Mouse (Mus musculus) MEL (cell line): Measurements from ENCODE around the gene Insm2. TPM values are rescaled to one million over a fixed set of nuclear protein-coding genes. Genes with fewer than 3 reads are reported as not detected.

Experiments
- DNase-seq: peaks from one replicate; pipeline ENCODE4 v3.0.0; 2011; ENCODE audit warnings: low read depth, low spot score
- H3K27ac ChIP-seq: 2 replicates; pipeline ENCODE4 v1.5.1; 2012; ENCODE audit warnings: low read depth, mild to moderate bottlenecking, control low read depth, low read length, moderate library complexity; ENCODE audit not compliant: control insufficient read depth
- H3K27me3 ChIP-seq, 2 experiments: fragments of 150-350 bp in 1 of 2; sonication (generic) in 1 of 2; 2 replicates each; pipeline ENCODE4 v1.6.1; 2012; ENCODE audit warnings: low read length in 2 of 2, mild to moderate bottlenecking in 2 of 2, improper control_type of control experiment in 1 of 2, moderate library complexity in 1 of 2; ENCODE audit not compliant: insufficient read depth in 2 of 2, control insufficient read depth in 1 of 2
- H3K36me3 ChIP-seq, 2 experiments: 2 replicates each; pipeline ENCODE4 v1.6.1; 2012 to 2014; ENCODE audit warnings: low read length in 2 of 2, improper control_type of control experiment in 1 of 2, inconsistent platforms in 1 of 2, mild to moderate bottlenecking in 1 of 2; ENCODE audit not compliant: insufficient read depth in 2 of 2, control insufficient read depth in 1 of 2
- H3K4me1 ChIP-seq, 2 experiments: fragments of 150-350 bp in 1 of 2; sonication (generic) in 1 of 2; 2 replicates each; pipeline ENCODE4 v1.6.1; 2012; ENCODE audit warnings: low read length in 2 of 2, improper control_type of control experiment in 1 of 2, mild to moderate bottlenecking in 1 of 2; ENCODE audit not compliant: insufficient read depth in 2 of 2, control insufficient read depth in 1 of 2
- H3K4me3 ChIP-seq, 2 experiments: fragments of 150-350 bp in 1 of 2; sonication (generic) in 1 of 2; 2 replicates each; pipeline ENCODE4 v1.5.1; 2012; ENCODE audit warnings: low read depth in 2 of 2, low read length in 2 of 2, mild to moderate bottlenecking in 2 of 2, moderate library complexity in 2 of 2, control low read depth in 1 of 2, improper control_type of control experiment in 1 of 2; ENCODE audit not compliant: control insufficient read depth in 1 of 2, insufficient read depth in 1 of 2
- H3K79me2 ChIP-seq: 2 replicates; pipeline ENCODE4 v1.6.1; 2012; ENCODE audit warnings: mild to moderate bottlenecking, low read length, moderate library complexity; ENCODE audit not compliant: control insufficient read depth, poor library complexity, insufficient read depth
- H3K9ac ChIP-seq: 2 replicates; pipeline ENCODE4 v1.6.1; 2012; ENCODE audit warnings: low read depth, mild to moderate bottlenecking, control low read depth, low read length, moderate library complexity; ENCODE audit not compliant: control insufficient read depth, poor library complexity, severe bottlenecking
- H3K9me3 ChIP-seq: fragments of 150-350 bp; sonication (generic); replicated peaks from 2 replicates; pipeline ENCODE4 v1.6.1; 2012; ENCODE audit warnings: mild to moderate bottlenecking, low read length, improper control_type of control experiment, moderate library complexity; ENCODE audit not compliant: insufficient read depth
- BHLHE40 ChIP-seq: IDR thresholded peaks from 2 replicates; pipeline ENCODE4 v1.6.1; 2012; ENCODE audit warnings: low read depth, mild to moderate bottlenecking, inconsistent platforms, low read length, improper control_type of control experiment, borderline replicate concordance
- CHD1 ChIP-seq: IDR thresholded peaks from 2 replicates; pipeline ENCODE4 v1.6.1; 2012; ENCODE audit warnings: low read depth, mild to moderate bottlenecking, inconsistent platforms, low read length, improper control_type of control experiment
- CTCF ChIP-seq, 3 experiments: IDR thresholded peaks in 2 of 3; conservative IDR thresholded peaks in 1 of 3; 2 replicates each; pipeline ENCODE4 v1.5.1; 2011 to 2012; ENCODE audit warnings: low read length in 3 of 3, low read depth in 2 of 3, mild to moderate bottlenecking in 2 of 3, improper control_type of control experiment in 1 of 3, inconsistent platforms in 1 of 3, mixed read lengths in 1 of 3, moderate library complexity in 1 of 3; ENCODE audit not compliant: control insufficient read depth in 1 of 3, insufficient read depth in 1 of 3, poor library complexity in 1 of 3, severe bottlenecking in 1 of 3
- ELF1 ChIP-seq: IDR thresholded peaks from 2 replicates; pipeline ENCODE4 v1.6.1; 2014; ENCODE audit warnings: low read depth, mild to moderate bottlenecking, inconsistent platforms, low read length, improper control_type of control experiment, moderate library complexity
- GATA1 ChIP-seq: IDR thresholded peaks from 2 replicates; pipeline ENCODE4 v1.6.1; 2011; ENCODE audit warnings: low read depth, low read length, improper control_type of control experiment
- JUND ChIP-seq: IDR thresholded peaks from 2 replicates; pipeline ENCODE4 v1.6.1; 2011; ENCODE audit warnings: low read depth, mild to moderate bottlenecking, improper control_type of control experiment, low read length
- MAZ ChIP-seq: IDR thresholded peaks from 2 replicates; pipeline ENCODE4 v1.6.1; 2012; ENCODE audit warnings: low read depth, mild to moderate bottlenecking, inconsistent platforms, low read length, improper control_type of control experiment
- MXI1 ChIP-seq: IDR thresholded peaks from 2 replicates; pipeline ENCODE4 v1.6.1; 2011; ENCODE audit warnings: mild to moderate bottlenecking, low read depth, low read length, improper control_type of control experiment
- MYC ChIP-seq: IDR thresholded peaks from 2 replicates; pipeline ENCODE4 v1.6.1; 2011; ENCODE audit warnings: low read depth, mild to moderate bottlenecking, low read length, improper control_type of control experiment, moderate library complexity
- POLR2AphosphoS5 ChIP-seq: IDR thresholded peaks from 2 replicates; pipeline ENCODE4 v1.6.1; 2012; ENCODE audit warnings: low read depth, borderline replicate concordance, mild to moderate bottlenecking, inconsistent platforms, low read length, moderate library complexity, mixed read lengths
- RCOR1 ChIP-seq: IDR thresholded peaks from 2 replicates; pipeline ENCODE4 v1.6.1; 2012; ENCODE audit warnings: low read depth, mild to moderate bottlenecking, inconsistent platforms, low read length, improper control_type of control experiment
- SMC3 ChIP-seq: IDR thresholded peaks from 2 replicates; pipeline ENCODE4 v1.6.1; 2011; ENCODE audit warnings: low read depth, low read length, improper control_type of control experiment
- TCF12 ChIP-seq: IDR thresholded peaks from 2 replicates; pipeline ENCODE4 v1.6.1; 2014; ENCODE audit warnings: low read depth, mild to moderate bottlenecking, inconsistent platforms, low read length, improper control_type of control experiment, moderate library complexity
- UBTF ChIP-seq: IDR thresholded peaks from 2 replicates; pipeline ENCODE4 v1.6.1; 2012; ENCODE audit warnings: low read depth, mild to moderate bottlenecking, inconsistent platforms, low read length, improper control_type of control experiment, moderate library complexity, borderline replicate concordance; ENCODE audit not compliant: insufficient read depth
- ZNF384 ChIP-seq: IDR thresholded peaks from 2 replicates; pipeline ENCODE4 v1.6.1; 2012; ENCODE audit warnings: low read depth, mild to moderate bottlenecking, inconsistent platforms, low read length, improper control_type of control experiment
- polyA plus RNA-seq, 2 experiments: library from polyadenylated mRNA; stranded (reverse) in 1 of 2; unstranded in 1 of 2; fragments of >175 nt in 1 of 2; fragments of >200 nt in 1 of 2; gene quantifications; 2 replicates each; pipeline versions ENCODE4 v1.2.1 to v1.2.4; 2012; ENCODE audit warnings: low replicate concordance in 2 of 2, low read depth in 1 of 2; ENCODE audit not compliant: insufficient read length in 2 of 2, insufficient read depth in 1 of 2, missing spikeins in 1 of 2
- total RNA-seq: library from RNA; depleted of rRNA; stranded (reverse); fragments of 300-350 nt; gene quantifications from 2 replicates; pipeline ENCODE4 v1.2.3, GENCODE M21; 2012

The Insm2 gene
- total and polyA plus RNA-seq, 3 experiments = not detected

- TF ChIP-seq JUND (no peak), CTCF (IDR thresholded peaks at IDR 0.05 in 2 of 3, conservative IDR thresholded peaks at IDR 0.05 in 1 of 3; ENCODE audit: control insufficient read depth in 1 of 3, insufficient read depth in 1 of 3, low read depth in 2 of 3, low read length in 3 of 3, poor library complexity in 1 of 3, severe bottlenecking in 1 of 3) (peak; percentile 38 to 62 (median 42); a peak in 5 of 6 replicates), ZNF384 (peak; percentile 45; the same call in 1 of the 2 replicates), MYC (0 out of 2 replicates have a peak, but pooled peaks have one; percentile 14), SMC3 (peak; percentile 32)
- H3K9me3 ChIP-seq = no peaks in the 10 kb centered on the region
- peak; percentile 23 for DNase-seq
Measured at GRCm38 (mm10) chr12:55564187-55564963, 34.9 kb upstream of the Insm2 start.

GRCm38 (mm10) chr12:55565206-55565605, 34.0 kb upstream of the Insm2 start, which contains the start of gene Aldoart2:
TSS of gene Aldoart2 (plus strand) at chr12:55565239.
- peaks cover 1 to 3% of the 10 kb centered on the region in 2 experiments; a peak in 1 of 4 replicates for H3K27me3 ChIP-seq
- H3K36me3 ChIP-seq = peaks cover 0 to 7% of the 10 kb centered on the region in 2 experiments; a peak in 1 of 4 replicates
- no peak within 1 kb of the TSS for H3K4me3 ChIP-seq
- no peak for DNase-seq
- H3K79me2 ChIP-seq = no peaks in the 10 kb centered on the region
- H3K27ac ChIP-seq = no peak within 1 kb of the TSS
- no peak for TF ChIP-seq CTCF (IDR thresholded peaks at IDR 0.05 in 2 of 3, conservative IDR thresholded peaks at IDR 0.05 in 1 of 3; ENCODE audit: control insufficient read depth in 1 of 3, insufficient read depth in 1 of 3, low read depth in 2 of 3, low read length in 3 of 3, poor library complexity in 1 of 3, severe bottlenecking in 1 of 3)
- no peak for TF ChIP-seq UBTF
- no peak for TF ChIP-seq TCF12
- no peak for TF ChIP-seq RCOR1
- no peak for TF ChIP-seq MAZ
- no peak for TF ChIP-seq MXI1
- TF ChIP-seq MYC = no peak
- TF ChIP-seq CHD1 = no peak
- TF ChIP-seq ELF1 = no peak
- TF ChIP-seq BHLHE40 = no peak
- no peak for TF ChIP-seq GATA1
- no peak for TF ChIP-seq POLR2AphosphoS5
- H3K9me3 ChIP-seq = no peaks in the 10 kb centered on the region
- H3K9ac ChIP-seq = no peak within 1 kb of the TSS
- peaks cover 0 to 13% of the 10 kb centered on the region in 2 experiments; a peak in 2 of 4 replicates for H3K4me1 ChIP-seq

More at GRCm38 (mm10) chr12:55564187-55564963, 34.9 kb upstream of the Insm2 start:
- Histone ChIP-seq H3K36me3 (peaks cover 0 to 7% of the 10 kb centered on the region in 2 experiments; a peak in 1 of 4 replicates), H3K27me3 (peaks cover 1 to 3% of the 10 kb centered on the region in 2 experiments; a peak in 1 of 4 replicates), H3K9ac (no peak overlapping the region), H3K4me3 (no peak overlapping the region), H3K27ac (no peak overlapping the region), H3K4me1 (peaks cover 0 to 13% of the 10 kb centered on the region in 2 experiments; a peak in 2 of 4 replicates), H3K79me2 (no peaks in the 10 kb centered on the region)
